Mouse (Mus musculus) adrenal gland, postnatal 25 days (tissue): ENCODE measurements at regions not wholly inside any gene's neighbourhood (a gene's known extent, or its start where the extent isn't known, plus 50 kb on each side); places are given as distances from the start of the nearest gene placed in this dataset.
"Not testable (repeated sequence)": the region's sequence is repeated elsewhere in the genome, so short reads cannot be mapped to it uniquely, and the experiment has no call there.

Experiments
- DNase-seq: peaks from one replicate; pipeline ENCODE4 v3.0.0; 2021; ENCODE audit warnings: mixed read lengths

DNA sequence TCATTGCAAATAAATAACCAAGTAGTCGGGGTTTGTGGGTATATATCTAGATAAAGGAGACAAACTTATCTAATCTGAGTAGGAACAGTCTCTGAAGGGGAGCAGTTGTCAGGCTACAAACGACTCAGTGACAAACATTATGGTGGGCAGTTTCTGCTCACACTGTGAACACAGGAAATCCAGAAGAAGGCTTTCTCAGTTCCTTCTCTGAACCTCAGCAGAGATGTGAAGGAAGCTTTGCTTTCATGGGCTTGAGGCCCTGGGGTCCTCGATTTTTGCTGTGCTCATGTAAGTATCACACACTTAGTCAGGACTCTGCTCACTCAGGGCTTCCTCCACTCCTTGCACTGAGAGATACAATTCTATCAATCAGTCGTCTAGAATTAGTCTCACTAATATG lies 994.7 kb upstream of the Foxg1 start:
- no peak for DNase-seq

DNA sequence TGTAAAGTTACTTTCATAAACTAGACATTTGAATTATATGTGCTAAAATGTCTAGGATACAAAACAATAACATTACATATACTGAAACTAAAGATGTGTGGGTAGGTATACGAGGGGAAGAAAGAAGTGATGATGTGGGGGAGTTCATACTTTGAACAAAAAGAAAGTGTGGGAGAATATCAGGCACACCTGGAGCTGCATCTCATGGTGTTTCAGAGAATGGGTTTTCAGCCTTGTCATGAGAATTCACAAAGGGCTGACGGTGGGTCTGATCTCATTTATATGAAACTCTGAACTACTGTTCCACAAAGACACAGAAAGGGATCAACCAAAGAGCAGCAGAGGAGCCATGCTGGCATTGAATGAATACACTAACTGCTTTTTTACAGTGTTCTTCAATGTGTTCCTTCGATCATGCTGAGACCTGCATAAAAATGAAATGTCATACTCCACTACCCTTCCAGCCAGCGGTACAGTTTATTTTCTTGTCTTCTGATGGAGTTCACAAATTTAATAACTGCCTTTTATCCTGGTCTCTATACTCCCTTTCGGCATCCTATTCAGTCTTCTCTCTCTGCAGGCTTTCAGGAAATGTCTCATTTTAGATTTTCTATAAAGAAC lies 994.2 kb upstream of the Foxg1 start:
- DNase-seq, result no peak

DNA sequence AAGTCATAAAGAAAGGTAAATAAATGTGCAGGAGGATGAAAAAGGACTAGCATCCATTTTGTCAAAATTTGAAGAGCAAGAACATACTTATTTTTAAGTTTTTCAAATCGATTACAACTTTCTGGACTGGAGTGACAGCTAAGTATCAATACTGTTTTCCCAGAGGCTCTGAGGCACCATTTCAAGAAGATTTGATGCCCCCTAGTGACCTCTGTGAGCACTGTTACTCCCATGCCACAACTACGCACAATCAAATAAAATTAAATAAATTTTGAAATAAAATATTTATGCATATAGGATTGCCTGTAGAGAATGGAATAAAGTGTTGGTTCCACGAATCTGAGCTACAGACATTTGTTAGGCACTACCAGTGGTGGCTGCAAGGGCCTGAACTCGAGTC lies 991.5 kb upstream of the Foxg1 start:
- no peak for DNase-seq

DNA sequence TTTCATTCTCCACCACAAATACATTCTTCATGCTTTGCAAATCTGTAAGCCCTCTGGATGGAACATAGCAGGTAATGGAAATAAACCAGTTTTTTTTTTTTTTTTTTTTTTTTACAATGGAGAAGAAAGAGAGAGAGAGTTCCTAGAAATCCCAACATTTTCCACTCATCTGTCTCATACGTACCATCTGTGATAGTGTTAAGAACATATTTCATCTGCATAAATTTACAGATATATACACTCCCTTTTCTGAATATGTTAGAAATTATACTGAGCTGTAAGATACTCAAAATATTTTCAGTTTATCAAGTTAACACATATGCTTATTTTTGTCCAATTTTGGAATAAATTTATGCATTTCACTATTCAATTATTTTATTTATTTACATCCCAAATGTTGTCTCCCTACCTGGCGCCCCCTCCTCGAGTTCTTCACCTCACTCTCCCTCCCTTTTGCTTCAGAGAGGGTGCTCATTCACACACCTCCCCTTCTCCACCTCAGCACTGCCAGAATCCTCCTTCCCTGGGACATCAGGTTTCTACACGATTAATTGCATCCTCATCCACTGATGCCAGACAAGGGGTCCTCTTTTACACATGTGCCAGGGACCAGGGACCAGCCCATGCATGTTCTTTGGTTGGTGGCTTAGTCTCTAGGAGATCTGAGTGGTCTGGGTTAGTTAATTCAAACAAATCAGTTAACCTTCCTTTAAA lies 943.0 kb upstream of the Foxg1 start:
- no peak for DNase-seq

DNA sequence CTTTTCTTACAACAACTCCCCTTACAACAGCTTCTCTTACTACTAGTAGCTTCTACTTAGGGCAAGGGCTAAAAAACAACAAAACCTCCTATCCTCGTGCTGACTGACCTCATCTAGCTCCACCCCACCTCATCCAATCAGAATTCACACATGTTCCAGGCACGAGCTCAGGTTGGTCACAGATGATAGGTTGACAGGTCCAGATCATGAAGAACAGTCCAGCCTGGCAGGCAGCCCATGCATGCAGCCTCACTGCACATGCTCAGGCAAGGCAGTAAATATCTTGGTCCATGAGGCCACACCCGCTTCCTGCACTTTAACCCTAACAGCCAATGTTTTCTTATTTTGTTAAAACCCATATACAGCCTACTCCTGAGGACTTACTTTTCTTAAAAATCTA lies 933.7 kb upstream of the Foxg1 start:
- DNase-seq, result not testable (repeated sequence)

DNA sequence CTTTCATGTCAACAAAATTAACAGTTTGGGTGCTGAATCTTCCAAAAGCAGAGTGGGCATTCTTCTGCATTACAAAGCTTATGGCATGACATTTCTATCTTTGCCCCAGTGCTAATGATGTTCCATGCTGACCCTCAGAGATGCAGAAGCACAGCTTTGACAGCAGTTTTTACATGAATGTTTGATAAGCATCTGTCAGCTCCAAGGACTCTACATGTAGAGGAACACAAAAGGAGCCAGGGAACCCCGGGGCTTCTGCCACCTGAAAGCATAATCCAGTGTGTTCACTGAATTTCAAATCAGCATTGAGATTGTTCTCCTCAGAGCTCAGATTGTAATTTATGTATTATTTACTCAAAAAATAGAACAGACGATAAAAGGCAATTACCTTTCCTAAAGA lies 920.1 kb upstream of the Foxg1 start:
- DNase-seq, result no peak

DNA sequence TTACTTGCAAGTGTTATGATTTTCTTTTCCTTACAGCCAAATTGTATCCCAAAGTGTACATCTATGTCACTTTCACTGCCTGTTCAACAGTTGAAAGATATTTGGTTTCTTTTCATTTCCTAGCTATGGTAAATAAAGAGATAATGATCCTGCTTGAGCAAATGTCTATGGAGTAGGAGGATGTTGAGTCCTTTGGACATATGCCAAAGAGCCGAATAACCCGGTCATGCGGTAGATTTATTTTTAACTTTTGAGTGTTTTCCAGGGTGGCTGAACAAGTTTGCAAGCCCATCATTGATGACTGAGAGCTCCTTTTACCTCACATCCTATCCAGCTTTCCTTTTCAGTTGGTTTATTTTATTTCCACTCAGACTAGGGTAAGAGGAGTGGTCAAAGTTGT lies 881.7 kb upstream of the Foxg1 start:
- DNase-seq, result no peak

DNA sequence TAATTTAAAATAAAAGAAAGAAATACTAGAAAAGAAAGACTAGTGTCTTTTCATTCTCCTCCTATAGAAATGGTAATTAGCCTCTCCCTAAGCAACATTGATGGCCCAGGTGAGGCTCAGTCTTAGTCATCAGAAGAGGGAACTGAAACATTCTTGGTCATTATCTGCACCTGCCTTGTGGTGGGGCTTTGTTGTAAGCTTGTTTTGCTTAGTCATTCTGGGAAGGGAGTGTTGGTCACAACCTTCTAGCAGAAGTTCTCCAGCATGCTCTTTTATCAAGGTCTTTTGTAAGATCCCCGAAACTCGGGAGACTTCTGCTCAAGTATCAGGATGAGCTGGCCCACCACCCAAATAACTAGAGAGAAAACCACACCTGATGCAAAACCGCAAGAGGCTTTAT lies 870.9 kb upstream of the Foxg1 start:
- no peak for DNase-seq

DNA sequence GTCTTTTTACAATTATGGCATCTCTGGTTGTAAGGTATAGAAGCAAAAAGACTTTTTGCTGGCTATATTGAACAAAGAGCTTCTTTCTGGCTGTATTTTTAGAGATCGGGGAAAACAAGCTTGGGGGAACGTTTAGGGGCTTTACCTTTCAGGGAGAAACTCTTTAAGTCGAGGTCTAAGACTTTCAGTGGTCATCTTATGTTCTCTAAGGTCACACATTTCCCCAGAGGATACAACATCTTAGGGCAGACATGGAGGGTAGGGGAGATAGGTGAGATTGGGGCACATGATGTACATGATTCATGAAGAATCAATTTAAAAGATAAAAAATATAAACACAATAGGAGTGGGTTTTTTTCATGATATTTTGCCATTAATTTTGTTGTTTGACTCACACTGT lies 870.2 kb upstream of the Foxg1 start:
- no peak for DNase-seq

DNA sequence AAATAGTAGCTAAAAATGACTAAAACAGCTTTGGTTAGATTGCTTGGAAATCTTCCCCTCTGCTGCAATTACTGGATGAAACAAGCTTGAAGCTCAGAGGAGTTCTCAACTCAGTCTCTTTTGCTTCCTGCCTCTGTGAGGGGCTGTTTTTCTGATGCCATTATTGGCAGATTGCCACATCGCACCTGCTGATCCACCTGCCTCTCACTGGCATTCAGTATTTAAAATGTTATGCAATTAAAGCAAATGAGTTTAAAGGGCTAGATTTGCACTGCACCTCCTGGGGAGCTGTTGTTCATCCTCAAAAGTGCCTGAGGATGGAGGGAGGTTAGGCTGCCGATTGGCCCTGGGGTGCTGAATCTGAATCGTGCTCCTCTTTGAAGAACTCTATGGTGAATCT lies 860.5 kb upstream of the Foxg1 start:
- no peak for DNase-seq

DNA sequence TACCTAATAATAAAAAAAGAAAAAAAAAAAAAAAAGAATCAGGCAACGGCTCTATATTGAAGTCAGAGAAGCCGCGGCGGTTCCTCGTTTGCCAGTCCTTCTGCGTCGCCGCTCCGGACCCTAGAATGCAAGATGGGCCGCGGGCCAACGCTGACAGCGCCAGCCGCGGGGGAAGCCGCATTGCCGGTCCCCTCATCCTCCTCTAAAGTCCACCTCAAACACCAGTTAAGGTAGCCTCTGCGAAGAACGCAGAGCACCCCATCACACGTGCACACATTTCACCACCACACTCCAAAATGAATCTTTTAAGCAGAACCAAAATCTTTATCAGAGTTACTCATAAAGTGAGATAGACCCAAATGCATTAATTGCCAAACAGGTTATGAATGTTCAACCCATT lies 822.8 kb upstream of the Foxg1 start:
- peak; percentile 1 for DNase-seq

DNA sequence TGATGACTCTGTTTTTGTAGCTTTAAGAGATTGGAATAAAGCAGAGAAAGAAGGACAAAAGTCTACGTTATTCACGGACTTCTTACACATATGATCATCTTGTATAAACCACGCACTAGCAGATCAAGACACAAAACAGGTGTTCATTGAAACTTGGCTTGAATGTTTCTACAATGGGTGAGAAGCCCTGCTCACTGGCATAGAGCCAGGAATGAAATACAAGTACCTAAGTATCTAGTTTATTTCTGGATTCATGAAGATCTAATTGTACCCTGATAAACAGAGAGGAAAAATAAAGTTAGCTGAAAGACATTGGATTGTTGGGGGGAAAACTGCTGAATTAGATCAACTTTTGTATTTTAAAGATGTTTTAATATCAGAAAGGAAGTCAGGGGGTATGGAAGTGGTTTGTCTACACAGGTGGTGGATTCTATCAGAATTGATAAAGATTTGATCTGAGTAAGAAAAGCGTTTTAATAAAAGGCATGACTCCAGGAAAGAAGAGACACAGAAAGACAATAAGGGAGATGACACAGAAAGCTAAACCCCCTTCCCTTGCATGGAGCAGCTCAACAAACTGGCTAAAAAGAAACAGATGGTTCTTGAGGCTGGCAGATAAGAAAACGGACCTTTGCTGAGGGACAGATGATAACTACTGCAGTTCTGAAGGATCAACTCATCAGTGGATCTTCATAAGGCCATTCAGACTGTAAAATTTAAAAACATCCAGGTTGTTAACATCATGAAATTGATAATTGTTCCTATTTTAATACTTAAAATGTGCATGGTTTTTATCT lies 777.9 kb upstream of the Foxg1 start:
- DNase-seq, result no peak

DNA sequence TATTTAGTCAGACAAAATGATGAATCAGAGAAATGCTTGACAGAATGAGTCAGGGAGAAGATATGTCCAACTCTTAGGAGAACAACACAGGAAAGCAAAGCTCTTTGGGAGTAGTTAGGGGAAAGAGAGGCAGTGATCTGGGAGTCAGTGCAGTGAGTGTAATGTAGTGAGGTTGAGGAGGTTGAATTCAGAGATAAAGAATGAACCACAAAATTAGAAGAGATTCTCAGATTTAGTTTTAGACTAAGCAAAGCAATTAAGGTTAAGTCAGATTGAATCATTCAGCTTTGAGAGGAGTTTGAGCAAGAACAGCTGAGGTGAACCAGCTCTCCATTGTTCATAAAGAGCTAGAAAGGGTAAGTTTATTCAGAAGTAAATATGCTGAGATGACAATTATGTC lies 777.0 kb upstream of the Foxg1 start:
- DNase-seq, result no peak

DNA sequence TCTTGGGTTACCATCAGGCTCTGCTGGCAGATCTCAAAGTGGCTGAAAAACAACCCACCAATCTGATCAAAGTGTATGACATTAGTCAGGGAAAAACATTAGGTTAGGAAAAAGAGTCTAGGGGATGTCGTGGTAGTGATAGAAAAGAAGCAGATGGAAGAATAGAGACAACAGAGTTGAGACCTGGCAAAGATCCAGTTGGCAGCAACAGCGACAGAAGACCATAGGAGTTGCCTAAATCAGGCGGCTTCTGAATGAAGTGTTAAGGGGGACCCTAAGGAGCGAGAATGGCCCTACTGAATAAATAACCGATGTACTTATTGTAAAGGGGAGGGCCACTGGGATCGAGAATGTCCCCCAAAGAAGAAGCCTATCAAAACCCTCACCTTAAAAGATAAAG lies 773.1 kb upstream of the Foxg1 start:
- DNase-seq, result no peak

DNA sequence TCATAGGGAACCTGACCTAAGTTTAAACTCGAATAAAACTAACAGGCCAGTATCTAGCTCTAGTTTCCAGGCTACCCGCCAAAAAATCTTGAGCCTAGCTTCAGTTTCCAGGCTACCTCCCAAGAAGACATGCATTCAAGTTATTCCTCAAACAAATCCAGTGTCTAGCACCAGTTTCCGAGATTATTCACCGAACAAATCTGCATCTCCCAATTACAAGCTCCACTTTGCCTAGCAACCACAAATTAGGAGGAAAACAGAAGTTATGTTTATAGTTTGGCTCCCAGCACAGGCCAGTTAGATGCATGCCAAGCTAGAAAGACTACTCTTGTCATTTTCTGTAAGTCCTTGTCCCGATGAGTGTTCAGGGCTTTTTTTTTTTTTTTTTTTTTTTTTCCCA lies 770.4 kb upstream of the Foxg1 start:
- no peak for DNase-seq

DNA sequence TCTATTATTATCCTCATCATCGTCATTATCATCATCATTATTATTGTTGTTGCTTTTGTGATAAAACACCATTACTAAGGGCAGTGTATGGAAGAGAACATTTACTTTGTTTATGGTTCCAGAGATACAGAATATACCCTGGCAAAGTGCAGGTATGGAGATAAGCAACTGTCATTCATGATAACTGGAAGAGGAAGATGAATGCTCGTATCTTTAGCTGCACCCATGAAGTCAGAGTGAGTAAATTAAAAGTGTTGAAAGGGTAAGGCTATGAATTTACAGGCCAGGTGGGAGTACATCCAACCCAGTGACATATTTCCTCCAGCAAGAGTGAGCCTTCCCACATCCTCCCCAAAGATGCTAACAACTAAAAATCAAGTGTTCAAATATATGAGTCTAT lies 766.1 kb upstream of the Foxg1 start:
- no peak for DNase-seq

DNA sequence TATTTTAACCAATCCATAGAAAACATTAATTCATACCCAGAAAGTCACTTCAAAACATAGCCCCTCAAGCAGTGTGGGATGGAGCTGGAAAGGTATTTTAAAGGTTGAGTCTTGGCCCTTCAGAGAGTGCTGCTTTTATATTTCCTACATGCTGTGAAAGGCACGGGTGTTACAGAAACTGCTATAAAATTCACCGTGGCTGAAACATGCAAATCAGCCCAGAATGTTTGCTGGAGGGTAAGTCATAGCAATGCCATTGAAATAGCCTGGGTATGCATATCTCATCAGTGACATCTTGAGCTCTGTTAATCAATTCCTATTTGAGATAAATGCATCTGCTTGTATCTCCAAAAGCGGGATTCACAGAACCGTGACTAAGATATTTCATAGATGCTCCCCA lies 748.9 kb upstream of the Foxg1 start:
- DNase-seq, result no peak

DNA sequence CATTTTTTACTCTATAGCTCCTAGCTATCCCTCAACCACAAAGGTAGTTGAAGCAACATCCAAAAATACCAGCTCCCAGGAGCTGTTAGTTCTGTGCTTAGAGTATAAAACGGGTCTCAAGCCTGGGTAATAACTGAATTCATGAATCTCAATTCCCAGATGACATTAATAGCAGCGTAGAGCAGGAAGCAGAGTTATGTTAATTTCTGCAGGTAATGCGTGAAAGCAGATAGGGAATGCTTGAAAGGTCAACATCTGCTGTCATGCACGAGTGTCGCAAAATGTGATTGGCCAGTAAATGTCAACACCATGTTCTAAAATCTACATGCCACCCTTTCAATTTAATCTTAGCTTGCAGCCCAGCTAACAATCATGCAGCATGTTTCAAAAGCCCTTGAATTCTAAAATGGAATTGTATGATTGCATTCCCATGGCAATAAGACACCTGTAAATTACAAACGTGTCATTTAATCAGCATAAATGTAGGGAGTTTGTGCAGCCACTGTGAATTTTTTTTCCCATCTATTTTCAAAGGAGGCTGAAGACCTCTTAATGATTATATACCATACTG lies 747.7 kb upstream of the Foxg1 start:
- no peak for DNase-seq

DNA sequence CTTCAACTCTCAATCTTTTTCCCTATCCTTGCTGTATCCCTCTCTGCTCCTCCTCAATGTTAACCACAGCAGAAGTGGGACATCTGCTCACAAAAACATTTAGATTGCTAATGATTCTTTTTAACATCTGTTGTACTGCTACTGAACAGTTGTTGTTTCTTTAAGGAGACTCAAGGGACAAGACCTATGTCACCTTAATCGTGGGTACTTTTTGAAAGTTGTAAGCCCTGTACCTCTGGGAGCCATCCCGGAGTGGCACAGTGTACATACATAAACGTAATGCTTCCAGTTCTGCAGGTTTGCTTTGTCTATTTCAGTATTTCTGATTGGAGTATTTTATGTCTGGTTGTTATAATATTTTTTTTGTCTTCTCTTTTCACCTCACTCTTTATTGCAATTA lies 740.5 kb upstream of the Foxg1 start:
- no peak for DNase-seq

DNA sequence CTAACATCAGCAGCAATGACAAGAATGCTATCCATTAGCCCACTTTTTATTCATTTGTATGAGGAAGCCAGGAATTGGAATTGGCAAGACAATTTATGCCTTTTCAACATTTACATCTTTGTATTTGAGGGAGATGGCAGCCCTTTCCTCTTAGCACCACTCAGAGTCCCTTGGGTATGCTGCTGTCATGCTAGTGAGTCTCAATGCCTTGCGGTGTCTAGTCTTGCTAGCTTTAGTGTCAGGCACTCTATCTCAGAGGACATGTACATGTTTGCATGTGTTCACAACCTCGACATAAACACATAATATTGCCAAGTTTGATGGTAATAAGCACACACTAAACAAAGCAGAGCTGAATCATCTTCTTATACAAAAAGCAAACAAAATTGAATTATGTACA lies 737.3 kb upstream of the Foxg1 start:
- no peak for DNase-seq

DNA sequence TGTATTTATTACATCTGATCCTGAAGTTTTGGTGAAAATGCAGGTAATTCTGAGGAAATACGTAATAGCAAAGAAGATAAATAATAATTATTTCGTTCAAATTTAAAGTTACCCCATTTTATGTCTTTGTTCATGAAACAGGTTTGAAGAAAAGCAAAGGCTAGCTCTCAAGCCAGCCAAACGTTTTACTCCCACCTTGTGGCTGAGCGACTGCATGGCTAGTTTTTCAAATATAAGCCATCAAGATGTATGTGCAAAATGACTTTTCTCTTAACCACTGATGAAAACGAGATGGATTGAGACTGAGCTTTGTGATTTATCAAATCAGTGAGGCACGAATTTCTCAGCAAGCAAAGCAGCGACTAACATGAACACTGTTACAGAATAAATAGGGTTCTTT lies 736.5 kb upstream of the Foxg1 start:
- no peak for DNase-seq

DNA sequence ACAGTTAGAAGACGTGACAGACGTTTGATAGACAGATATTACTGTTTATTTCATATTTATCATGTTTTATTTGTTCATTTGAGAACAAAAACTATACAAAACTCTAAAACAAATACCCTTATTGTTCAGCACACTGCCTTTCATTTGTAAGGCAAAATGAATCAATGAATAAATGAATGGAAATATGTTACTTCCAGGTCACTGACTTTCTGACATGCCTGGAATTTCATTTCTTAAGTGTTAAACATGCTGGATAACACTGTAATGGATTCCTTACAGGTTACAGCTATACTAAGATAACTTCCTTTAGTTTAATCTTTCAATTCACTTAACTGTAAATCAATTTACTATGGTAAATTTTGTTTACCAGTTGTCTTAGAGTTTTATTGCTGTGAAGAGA lies 707.3 kb upstream of the Foxg1 start:
- no peak for DNase-seq

DNA sequence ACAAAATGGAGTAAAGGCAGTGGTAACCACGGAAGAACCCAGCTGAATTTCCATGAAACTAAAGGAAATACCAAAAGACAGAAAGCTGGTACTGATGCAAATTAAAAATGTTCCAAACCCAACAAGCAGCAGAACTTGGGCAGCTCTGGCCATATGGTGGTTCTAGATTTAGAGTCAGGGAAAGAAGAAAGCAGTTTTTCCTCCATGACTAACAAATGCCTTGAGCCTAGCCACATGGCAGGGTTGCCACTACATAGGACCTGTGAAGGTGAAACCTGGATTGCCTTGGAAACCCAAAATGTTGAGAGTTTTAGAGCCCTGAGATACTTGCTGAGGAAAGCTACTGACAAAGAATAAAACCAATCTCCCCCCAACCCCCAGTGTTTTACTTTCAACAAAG lies 701.5 kb upstream of the Foxg1 start:
- no peak for DNase-seq

DNA sequence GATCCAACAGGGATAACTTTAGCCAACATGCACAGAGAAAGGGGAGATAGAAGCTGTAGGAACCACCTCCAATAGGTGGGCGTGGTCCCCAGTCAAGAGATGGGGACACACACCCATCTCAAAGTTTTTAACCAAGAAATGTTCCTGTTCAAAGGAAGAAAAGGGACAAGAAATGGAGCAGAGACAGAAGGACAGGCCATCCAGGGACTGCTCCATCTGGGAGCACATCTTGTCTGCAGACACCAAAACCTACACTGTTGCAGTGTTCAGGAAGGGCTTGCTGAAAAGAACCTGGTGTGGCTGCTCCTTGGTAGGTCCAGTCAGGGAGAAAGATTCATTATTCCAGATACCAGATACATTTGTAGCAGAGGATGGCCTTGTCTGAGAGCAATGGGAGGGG lies 676.5 kb upstream of the Foxg1 start:
- no peak for DNase-seq
